Mouse (Mus musculus) hindlimb bud, embryonic 11.5 days (tissue): ENCODE data around the gene Slco1a6.
"Not testable (repeated sequence)": the region's sequence is repeated elsewhere in the genome, so short reads cannot be mapped to it uniquely, and the experiment has no call there.

Experiments used
- DNase-seq: peaks from one replicate; pipeline ENCODE4 v3.0.0-alpha.2; 2012; ENCODE audit warnings: low read depth, low spot score; ENCODE audit errors: extremely low spot score

Slco1a6 gene

GRCm38 (mm10) chr6:142208421-142208820 lies at the start of gene Slco1a6:
TSS of gene Slco1a6 (minus strand) at chr6:142208521.
- no peak for DNase-seq

DNA sequence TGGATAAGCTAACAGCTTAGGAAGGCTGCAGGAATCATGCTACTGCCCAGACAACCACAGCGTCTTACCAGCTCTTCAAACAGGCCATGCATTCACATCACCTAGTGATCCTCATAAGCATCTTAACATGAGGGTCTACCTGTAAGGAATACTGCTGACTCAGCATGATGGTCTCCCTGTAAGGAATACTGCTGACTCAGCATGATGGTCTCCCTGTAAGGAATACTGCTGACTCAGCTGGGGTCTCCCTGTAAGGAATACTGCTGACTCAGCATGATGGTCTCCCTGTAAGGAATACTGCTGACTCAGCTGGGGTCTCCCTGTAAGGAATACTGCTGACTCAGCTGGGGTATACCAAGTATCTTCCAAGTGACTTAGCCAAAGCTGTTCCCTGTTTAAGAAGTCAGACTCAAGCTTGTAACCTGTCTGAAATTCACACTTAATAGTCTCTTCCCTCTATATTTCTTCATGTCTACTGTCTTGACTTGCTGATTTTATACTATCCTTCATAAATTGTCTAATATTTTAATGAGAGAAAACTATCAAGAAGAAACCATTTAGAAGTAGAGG lies 42.5 kb upstream of the Slco1a6 start:
- DNase-seq = not testable (repeated sequence)

- no peak for DNase-seq
Observed at GRCm38 (mm10) chr6:142245065-142245464, 36.7 kb upstream of the Slco1a6 start.

DNA sequence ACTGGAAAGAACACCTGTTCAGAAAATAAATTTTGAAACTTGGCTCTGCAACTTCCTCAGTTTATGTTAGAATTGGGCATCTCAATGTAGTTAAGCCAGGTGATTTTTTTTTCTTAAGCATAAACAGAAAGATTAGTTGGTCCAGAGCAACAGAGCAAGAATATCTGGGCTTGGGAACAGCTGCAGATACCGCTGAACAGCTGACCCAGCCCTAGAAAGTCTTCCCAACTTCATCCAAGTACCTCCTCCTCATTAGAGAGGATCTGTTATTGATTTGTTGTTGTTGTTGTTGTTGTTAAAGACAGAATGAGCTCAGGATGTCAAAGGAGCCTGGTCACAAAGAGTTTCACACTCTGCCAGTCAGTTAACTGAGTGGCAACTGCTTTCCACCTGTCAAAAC lies 31.1 kb upstream of the Slco1a6 start:
- DNase-seq = no peak

DNA sequence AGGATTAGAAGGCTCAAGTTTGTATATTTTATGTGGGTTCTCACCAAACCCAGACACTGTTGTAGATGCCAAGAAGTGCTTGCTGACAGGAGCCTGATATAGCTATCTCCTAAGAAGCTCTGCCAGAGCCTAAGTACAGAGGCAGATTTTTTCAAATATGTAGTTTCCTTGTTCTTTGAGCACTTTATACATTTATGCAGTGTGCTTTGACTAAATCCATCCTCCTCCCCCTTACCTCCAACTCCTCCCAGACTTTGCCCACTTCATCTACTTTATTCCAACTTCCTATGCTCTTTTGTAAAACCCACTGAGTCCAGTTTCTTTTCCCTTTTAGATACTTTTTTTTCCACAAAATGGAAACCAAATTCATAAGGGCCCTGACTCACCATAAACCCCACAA lies 11.8 kb upstream of the Slco1a6 start:
- no peak for DNase-seq

DNA sequence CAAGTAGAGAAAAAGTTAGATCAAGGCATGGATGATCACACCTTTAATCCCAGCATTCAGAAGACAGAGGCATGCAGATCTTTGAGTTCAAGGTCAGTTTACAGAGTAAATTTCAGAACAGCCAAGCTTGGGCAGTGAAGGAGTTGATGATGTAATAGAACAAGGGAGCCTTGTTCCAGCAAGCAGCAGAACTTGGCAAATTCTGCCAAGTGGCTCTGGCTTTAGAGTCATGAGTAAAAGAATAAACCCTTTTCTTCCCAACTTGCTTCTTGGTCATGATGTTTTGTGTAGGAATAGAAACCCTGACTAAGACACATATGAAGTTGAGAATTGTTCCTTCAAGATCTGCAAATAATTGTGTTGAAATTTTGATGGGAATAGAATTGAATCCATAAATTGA lies 3.5 kb upstream of the Slco1a6 start:
- no peak for DNase-seq

GRCm38 (mm10) chr6:142209749-142210148 lies 1.4 kb upstream of the Slco1a6 start:
- DNase-seq = no peak

DNA sequence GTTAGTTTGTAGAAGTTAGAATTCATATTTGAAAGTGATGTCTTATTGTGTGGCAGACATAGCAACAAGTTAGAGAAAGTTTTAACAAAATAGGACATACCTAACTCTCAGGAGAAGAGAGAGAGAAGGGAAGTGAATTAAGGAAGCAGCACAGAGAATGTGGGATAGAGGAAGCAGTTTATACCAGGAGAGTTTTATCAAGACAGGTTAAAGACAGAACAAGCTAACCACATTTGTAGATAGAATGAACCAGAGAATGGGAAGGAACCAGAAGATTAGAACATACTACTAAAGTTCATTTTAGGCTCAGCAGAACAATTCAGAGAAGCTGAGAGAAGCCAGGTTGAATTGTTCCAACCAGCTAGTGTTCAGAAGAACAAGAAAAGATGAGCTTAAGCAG lies 7.8 kb downstream of the Slco1a6 start:
- no peak for DNase-seq

GRCm38 (mm10) chr6:142194245-142194644 lies 14.1 kb downstream of the Slco1a6 start:
- DNase-seq = no peak

GRCm38 (mm10) chr6:142191962-142192361 lies 16.4 kb downstream of the Slco1a6 start:
- DNase-seq = no peak

GRCm38 (mm10) chr6:142187426-142187825 lies 20.9 kb downstream of the Slco1a6 start:
- DNase-seq = no peak

DNA sequence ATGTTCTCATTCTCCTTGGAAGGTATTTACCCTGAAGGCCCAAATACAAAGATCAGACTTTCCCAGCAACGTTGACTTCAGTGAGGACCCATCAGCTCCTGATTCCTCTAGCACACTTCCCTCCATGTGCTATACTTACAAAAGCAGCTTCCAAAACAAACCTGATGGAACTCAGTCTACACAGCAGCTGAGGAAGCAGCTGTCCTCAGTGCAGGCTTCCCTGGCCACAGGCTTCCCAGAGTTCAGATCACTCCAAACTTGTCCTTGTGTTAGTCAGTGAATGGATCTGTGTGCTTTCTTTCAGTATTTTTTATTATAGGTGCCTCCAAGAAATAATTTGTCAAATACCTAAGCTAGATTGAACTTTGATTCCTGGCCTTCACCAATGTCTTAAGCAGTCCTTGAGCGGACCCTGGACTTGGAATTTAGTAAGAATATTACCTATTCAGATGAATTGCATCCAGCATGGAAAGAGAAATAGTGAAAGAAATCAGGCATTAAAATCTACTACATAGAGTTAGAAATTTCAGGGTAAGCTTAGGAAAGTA lies 22.4 kb downstream of the Slco1a6 start:
- no peak for DNase-seq

GRCm38 (mm10) chr6:142163406-142163805 lies 44.9 kb downstream of the Slco1a6 start:
- no peak for DNase-seq

DNA sequence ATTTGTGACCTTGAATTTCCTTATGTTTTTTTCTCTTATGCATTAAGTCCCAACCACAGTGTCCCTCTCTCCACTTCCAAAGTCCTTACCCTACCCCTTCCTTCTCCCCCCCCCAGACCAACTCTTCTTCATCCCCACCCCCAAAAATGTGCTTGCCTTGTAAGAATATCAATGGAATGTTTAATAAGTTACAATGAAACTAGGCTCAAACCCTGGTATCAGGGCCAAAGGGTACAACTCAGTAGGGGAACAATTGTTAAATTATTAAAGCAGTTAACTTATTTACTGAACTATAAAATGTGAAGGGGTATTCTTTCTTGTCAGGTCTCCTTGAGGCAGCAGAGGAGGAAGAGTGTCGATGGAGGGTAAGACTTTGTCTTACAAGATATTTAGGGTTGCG lies 47.1 kb downstream of the Slco1a6 start:
- DNase-seq = no peak

DNA sequence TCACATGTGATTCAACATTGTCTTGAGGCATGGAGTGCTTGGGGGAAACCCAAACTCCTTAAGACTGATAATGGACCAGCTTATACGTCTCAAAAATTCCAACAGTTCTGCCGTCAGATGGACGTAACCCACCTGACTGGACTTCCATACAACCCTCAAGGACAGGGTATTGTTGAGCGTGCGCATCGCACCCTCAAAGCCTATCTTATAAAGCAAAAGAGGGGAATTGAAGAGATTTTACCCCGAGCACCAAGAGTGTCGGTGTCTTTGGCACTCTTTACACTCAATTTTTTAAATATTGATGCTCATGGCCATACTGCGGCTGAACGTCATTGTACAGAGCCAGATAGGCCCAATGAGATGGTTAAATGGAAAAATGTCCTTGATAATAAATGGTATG lies 54.2 kb downstream of the Slco1a6 start:
- not testable (repeated sequence) for DNase-seq

DNA sequence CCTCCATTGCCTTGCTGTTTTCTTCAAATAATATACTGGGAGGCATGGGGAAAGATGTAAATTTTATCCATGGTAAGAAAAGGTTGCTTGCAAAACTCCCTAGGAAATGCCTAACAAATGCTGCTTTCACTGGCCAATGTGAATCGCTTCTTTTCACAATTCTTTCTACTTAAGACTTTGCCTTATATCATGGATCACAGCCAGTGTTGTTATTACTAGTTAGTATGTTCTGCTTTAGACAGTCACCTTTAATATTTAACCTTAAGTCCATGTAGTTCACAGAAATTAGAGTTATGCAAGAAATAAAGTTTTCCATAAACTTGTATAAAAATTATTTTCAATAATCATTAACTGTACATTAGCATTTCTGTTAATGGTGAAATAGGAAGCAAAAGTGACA lies 60.0 kb downstream of the Slco1a6 start:
- DNase-seq = no peak

DNA sequence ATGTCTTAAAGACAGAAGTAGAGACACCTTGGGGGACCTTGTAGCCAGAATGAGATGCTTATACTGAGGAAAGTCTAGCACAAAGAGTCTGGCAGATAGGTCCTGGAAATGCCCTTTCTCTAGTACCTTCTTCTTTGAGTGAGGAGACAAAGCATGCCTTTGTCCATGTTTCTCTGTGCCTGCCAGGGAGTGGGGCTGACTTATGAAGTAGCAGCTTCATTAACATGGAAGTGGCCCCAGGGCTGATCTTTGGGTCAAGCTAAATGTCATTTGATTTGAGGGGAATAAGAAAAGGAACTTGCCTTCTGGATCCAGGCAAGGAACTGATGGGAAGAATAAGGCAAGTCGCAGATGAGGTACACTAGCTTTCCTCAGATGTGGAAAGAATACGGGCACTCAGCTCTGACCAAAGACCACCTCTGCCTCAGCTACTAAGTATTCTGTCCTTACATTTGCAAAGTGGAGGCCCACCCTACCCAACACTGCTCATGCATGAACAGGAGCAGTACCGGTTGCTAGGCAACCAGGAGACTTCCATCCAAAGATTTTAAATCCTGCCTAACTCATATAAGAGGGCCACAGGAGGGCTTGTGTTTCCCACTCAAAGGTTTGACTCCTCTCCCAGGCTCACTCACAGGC lies 96.5 kb downstream of the Slco1a6 start:
- DNase-seq = no peak

- DNase-seq = no peak
Observed at GRCm38 (mm10) chr6:142091126-142091525, 117.2 kb downstream of the Slco1a6 start.

- DNase-seq = not testable (repeated sequence)
Observed at GRCm38 (mm10) chr6:142058281-142058680, 150.0 kb downstream of the Slco1a6 start.

DNA sequence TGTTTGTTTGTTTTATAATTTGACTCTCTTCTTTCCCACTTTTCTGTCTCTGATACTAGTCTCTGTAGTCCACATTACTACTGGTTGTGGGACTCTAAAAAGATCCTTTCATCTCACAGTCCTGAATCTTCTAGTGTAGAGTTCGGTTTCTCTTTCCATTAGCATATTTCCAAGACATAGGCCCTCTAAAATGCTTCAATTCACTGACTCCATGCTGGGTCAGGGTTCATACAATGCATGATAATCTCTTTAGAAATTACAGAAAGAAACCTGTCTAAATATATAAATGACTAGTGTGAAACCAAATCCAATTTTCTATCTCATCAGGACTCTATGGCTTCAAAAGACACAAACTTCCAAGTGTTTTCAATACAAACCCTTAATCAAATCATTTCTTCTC lies 160.6 kb downstream of the Slco1a6 start:
- no peak for DNase-seq

GRCm38 (mm10) chr6:142045746-142046145 lies 162.6 kb downstream of the Slco1a6 start:
- DNase-seq = no peak

DNA sequence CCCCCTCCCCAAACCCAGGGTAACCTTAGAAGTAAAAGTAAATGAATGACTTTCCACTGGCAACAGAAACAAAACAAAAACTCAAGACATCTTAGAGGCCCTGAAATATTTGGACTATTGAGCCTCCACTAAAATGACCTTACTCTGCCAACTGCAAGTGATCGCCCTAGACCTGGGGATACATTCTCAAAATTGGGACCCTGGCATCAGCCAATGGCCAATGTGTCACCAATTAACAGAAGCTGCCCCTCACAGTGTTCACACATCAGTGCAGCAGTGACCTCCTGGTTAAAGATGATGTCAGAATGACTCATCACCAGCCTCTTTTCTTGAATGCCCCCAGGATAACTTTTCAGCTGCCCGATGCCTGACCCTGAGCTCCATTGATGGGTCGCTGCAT lies 166.4 kb downstream of the Slco1a6 start:
- DNase-seq = no peak
